Mouse (Mus musculus): ENCODE data around the gene Zfp385b.
"Not testable (repeated sequence)": the region's sequence is repeated elsewhere in the genome, so short reads cannot be mapped to it uniquely, and the experiment has no call there.

Zfp385b gene

GRCm38 (mm10) chr2:77460011-77460410 lies 359.4 kb downstream of the Zfp385b start:
- DNase-seq (ENCODE audit: low read depth, low spot score): no peak

- peak; percentile 14 for DNase-seq (ENCODE audit: low read depth, low spot score)
Measured at GRCm38 (mm10) chr2:77458431-77458830, 361.0 kb downstream of the Zfp385b start.

- DNase-seq (ENCODE audit: low read depth, low spot score): no peak
Measured at GRCm38 (mm10) chr2:77457120-77457519, 362.3 kb downstream of the Zfp385b start.

- peak; percentile 28 for DNase-seq (ENCODE audit: low read depth, low spot score)
Measured at GRCm38 (mm10) chr2:77456602-77457001, 362.8 kb downstream of the Zfp385b start.

- no peak for DNase-seq (ENCODE audit: low read depth, low spot score)
Measured at GRCm38 (mm10) chr2:77454341-77454937, 365.0 kb downstream of the Zfp385b start.

GRCm38 (mm10) chr2:77453786-77454185 lies 365.7 kb downstream of the Zfp385b start:
- DNase-seq (ENCODE audit: low read depth, low spot score): no peak

- not testable (repeated sequence) for DNase-seq (ENCODE audit: low read depth, low spot score)
Measured at GRCm38 (mm10) chr2:77450017-77450416, 369.4 kb downstream of the Zfp385b start.

- DNase-seq (ENCODE audit: low read depth, low spot score): no peak
Measured at GRCm38 (mm10) chr2:77448951-77449480, 370.4 kb downstream of the Zfp385b start.

- no peak for DNase-seq (ENCODE audit: low read depth, low spot score)
Measured at GRCm38 (mm10) chr2:77444282-77444681, 375.2 kb downstream of the Zfp385b start.

- DNase-seq (ENCODE audit: low read depth, low spot score): no peak
Measured at GRCm38 (mm10) chr2:77440591-77440990, 378.8 kb downstream of the Zfp385b start.

- DNase-seq (ENCODE audit: low read depth, low spot score): no peak
Measured at GRCm38 (mm10) chr2:77436241-77436759, 383.1 kb downstream of the Zfp385b start.

- DNase-seq (ENCODE audit: low read depth, low spot score): no peak
Measured at GRCm38 (mm10) chr2:77419476-77419875, 400.0 kb downstream of the Zfp385b start.

- no peak for DNase-seq (ENCODE audit: low read depth, low spot score)
Measured at GRCm38 (mm10) chr2:77418078-77418477, 401.4 kb downstream of the Zfp385b start.

GRCm38 (mm10) chr2:77412171-77412570 lies 407.3 kb downstream of the Zfp385b start:
- DNase-seq (ENCODE audit: low read depth, low spot score): no peak

- DNase-seq (ENCODE audit: low read depth, low spot score): no peak
Measured at GRCm38 (mm10) chr2:77411612-77412011, 407.8 kb downstream of the Zfp385b start.

- no peak for DNase-seq (ENCODE audit: low read depth, low spot score)
Measured at GRCm38 (mm10) chr2:77409521-77410135, 409.8 kb downstream of the Zfp385b start.

- no peak for DNase-seq (ENCODE audit: low read depth, low spot score)
Measured at GRCm38 (mm10) chr2:77408972-77409371, 410.5 kb downstream of the Zfp385b start.

- DNase-seq (ENCODE audit: low read depth, low spot score): no peak
Measured at GRCm38 (mm10) chr2:77402329-77402728, 417.1 kb downstream of the Zfp385b start.

- no peak for DNase-seq (ENCODE audit: low read depth, low spot score)
Measured at GRCm38 (mm10) chr2:77401438-77402235, 417.8 kb downstream of the Zfp385b start.

GRCm38 (mm10) chr2:77393881-77394280 lies 425.6 kb downstream of the Zfp385b start:
- no peak for DNase-seq (ENCODE audit: low read depth, low spot score)

- DNase-seq (ENCODE audit: low read depth, low spot score): no peak
Measured at GRCm38 (mm10) chr2:77388186-77388585, 431.3 kb downstream of the Zfp385b start.

- DNase-seq (ENCODE audit: low read depth, low spot score): peak; percentile 38
Measured at GRCm38 (mm10) chr2:77386515-77386914, 432.9 kb downstream of the Zfp385b start.
